ENCODE assay signal across 9 mouse cellular contexts in genomic region chr15:101198218-101198617, GRCm38 (mm10). TPM values are rescaled to one million over a fixed set of nuclear protein-coding genes. Genes with fewer than 3 reads are reported as not detected.
A peak's percentile ranks its signal among the peaks of the same experiment; 100 is the strongest.
DNase-seq lines count a peak whose midpoint lies in the region; ATAC-seq and TF ChIP-seq lines count a peak whose summit lies in the region.
"Had no signal": no experiment of that assay in that cellular context is flagged by ENCODE, and none has a peak within 500 bp of the region (broad histone marks: within the 10 kb centered on the region; RNA-seq: fewer than 3 reads in every experiment).

No protein-coding gene starts in this region.

- peak; percentile 99 for TF ChIP-seq CTCF in lung, adult 2 months (IDR thresholded peaks at IDR 0.05; ENCODE audit: insufficient read depth, low read length)

- H3K9me3 ChIP-seq in embryonic facial prominence, embryonic 12.5 days = no peaks in the 10 kb centered on the region
- no peaks in the 10 kb centered on the region for H3K9me3 ChIP-seq in heart, embryonic 15.5 days (replicated peaks)

- peak; percentile 59 for DNase-seq in adrenal gland, adult 8-10 months
- peak; percentile 86 for DNase-seq in kidney, postnatal 10 days
- DNase-seq in lung, adult 2 months = peak; percentile 60
- DNase-seq in thymus, postnatal 0 days (ENCODE audit: low spot score) = peak; percentile 82

- H3K9ac ChIP-seq in embryonic facial prominence, embryonic 12.5 days = no peak overlapping the region
- no peak overlapping the region for H3K9ac ChIP-seq in heart, embryonic 15.5 days

- H3K36me3 ChIP-seq in embryonic facial prominence, embryonic 12.5 days = peaks cover 80% of the 10 kb centered on the region
- peaks cover 71% of the 10 kb centered on the region for H3K36me3 ChIP-seq in heart, embryonic 15.5 days

- WGBS in embryonic facial prominence, embryonic 12.5 days = 21% methylated on average over 3 of the region's 3 CpGs
- 25% methylated on average over 3 of the region's 3 CpGs for WGBS in heart, embryonic 15.5 days
- WGBS in lung, adult 2 months = 11% methylated on average over 3 of the region's 3 CpGs

- H3K27me3 ChIP-seq in embryonic facial prominence, embryonic 12.5 days = no peaks in the 10 kb centered on the region
- H3K27me3 ChIP-seq in heart, embryonic 15.5 days = no peaks in the 10 kb centered on the region

- no peak overlapping the region for H3K4me2 ChIP-seq in embryonic facial prominence, embryonic 12.5 days (replicated peaks)
- H3K4me2 ChIP-seq in heart, embryonic 15.5 days = no peak overlapping the region

- no peak for TF ChIP-seq POLR2A in lung, adult 2 months (IDR thresholded peaks at IDR 0.05; ENCODE audit: borderline replicate concordance, extremely low read depth, low read depth, low read length)

- ATAC-seq in CD4-positive, CD25-positive, alpha-beta regulatory T cell, adult 4 months = peak; percentile 93
- ATAC-seq in embryonic facial prominence, embryonic 12.5 days (ENCODE audit: insufficient number of reproducible peaks, insufficient read depth, low FRiP score, low TSS enrichment) = peak; percentile 53; the same call in 1 of the 2 replicates
- ATAC-seq in heart, embryonic 15.5 days (replicated peaks; ENCODE audit: insufficient number of reproducible peaks, insufficient read depth, low FRiP score, low read depth) = peak; percentile 54
- peak; percentile 87 for ATAC-seq in neutrophil, adult 5-6 weeks (ENCODE audit: extremely low read depth, insufficient number of reproducible peaks, low FRiP score, poor library complexity, severe bottlenecking)

- no peak overlapping the region for H3K27ac ChIP-seq in embryonic facial prominence, embryonic 12.5 days
- H3K27ac ChIP-seq in heart, embryonic 15.5 days = no peak overlapping the region

- H3K4me3 ChIP-seq in embryonic facial prominence, embryonic 12.5 days = no peak overlapping the region
- no peak overlapping the region for H3K4me3 ChIP-seq in heart, embryonic 15.5 days
- no peak overlapping the region for H3K4me3 ChIP-seq in lung, adult 2 months (replicated peaks; ENCODE audit: extremely low read depth, low read depth, low read length)
- H3K4me3 ChIP-seq: erythroblast, embryonic 14.5 days had no signal

- no peaks in the 10 kb centered on the region for H3K4me1 ChIP-seq in embryonic facial prominence, embryonic 12.5 days
- H3K4me1 ChIP-seq in heart, embryonic 15.5 days (replicated peaks) = peaks cover 11% of the 10 kb centered on the region
- peaks cover 3% of the 10 kb centered on the region; the same call in 1 of the 2 replicates for H3K4me1 ChIP-seq in lung, adult 2 months (ENCODE audit: control insufficient read depth, insufficient read depth, low read length)

RNA-seq across cellular contexts. Expression of gene Acvr1b, which starts 24.4 kb away (rescaled TPM):
- 1 to 10 TPM; 4.0 to 5.4 TPM for polyA plus RNA-seq in CD4-positive, CD25-positive, alpha-beta regulatory T cell, adult 4 months (2017; shearing (Covaris generic))
- 10 to 100 TPM in 3 of 4 experiments, 1 to 10 TPM in 1; 8.6 to 15.4 (median 12.1) TPM for total RNA-seq in adrenal gland, adult 8-10 months (2022)
- polyA plus RNA-seq in embryonic facial prominence, embryonic 12.5 days (2016; fragmentation: Nextera tagmentation; extraction: Ambion mirVana) = 7.5 and 8.2 TPM in 2 replicates
- polyA plus RNA-seq in heart, embryonic 15.5 days (2015; fragmentation: Nextera tagmentation; extraction: Ambion mirVana) = 5.8 and 6.9 TPM in 2 replicates
- polyA plus RNA-seq in lung, adult 2 months (2012; rRNA removed) = 45.8 and 57.2 TPM in 2 replicates
- 22.0 and 23.1 TPM in 2 replicates for total RNA-seq in neutrophil, adult 5-6 weeks (2017)
- 3.9 and 4.6 TPM in 2 replicates for polyA plus RNA-seq in thymus, postnatal 0 days (2015; fragmentation: Nextera tagmentation; extraction: Ambion mirVana)

RNA-seq across cellular contexts. Expression of gene Grasp, which starts 25.8 kb away (rescaled TPM):
- polyA plus RNA-seq in CD4-positive, CD25-positive, alpha-beta regulatory T cell, adult 4 months (2017; shearing (Covaris generic)) = under 1 TPM in 1 of 2 experiments, not detected in 1; 0.47 TPM
- total RNA-seq in adrenal gland, adult 8-10 months (2022) = 10 to 100 TPM in 3 of 4 experiments, 1 to 10 TPM in 1; 8.8 to 19.6 (median 17.1) TPM
- 9.5 and 10.7 TPM in 2 replicates for polyA plus RNA-seq in embryonic facial prominence, embryonic 12.5 days (2016; fragmentation: Nextera tagmentation; extraction: Ambion mirVana)
- polyA plus RNA-seq in heart, embryonic 15.5 days (2015; fragmentation: Nextera tagmentation; extraction: Ambion mirVana) = 3.3 and 5.0 TPM in 2 replicates
- 36.6 and 58.8 TPM in 2 replicates for polyA plus RNA-seq in lung, adult 2 months (2012; rRNA removed)
- total RNA-seq in neutrophil, adult 5-6 weeks (2017) = 0.81 and 0.98 TPM in 2 replicates
- 1.2 TPM in 2 replicates for polyA plus RNA-seq in thymus, postnatal 0 days (2015; fragmentation: Nextera tagmentation; extraction: Ambion mirVana)

RNA-seq across cellular contexts. Expression of gene Nr4a1, which starts 55.9 kb away (rescaled TPM):
- 100 to 1,000 TPM in 1 of 2 experiments, 10 to 100 TPM in 1; 57.3 to 120 TPM for polyA plus RNA-seq in CD4-positive, CD25-positive, alpha-beta regulatory T cell, adult 4 months (2017; shearing (Covaris generic))
- total RNA-seq in adrenal gland, adult 8-10 months (2022) = 100 to 1,000 TPM in 2 of 4 experiments, 10 to 100 TPM in 2; 42.9 to 895 (median 124) TPM
- 8.2 and 8.7 TPM in 2 replicates for polyA plus RNA-seq in embryonic facial prominence, embryonic 12.5 days (2016; fragmentation: Nextera tagmentation; extraction: Ambion mirVana)
- 10.6 and 12.5 TPM in 2 replicates for polyA plus RNA-seq in heart, embryonic 15.5 days (2015; fragmentation: Nextera tagmentation; extraction: Ambion mirVana)
- 40.0 and 43.4 TPM in 2 replicates for polyA plus RNA-seq in lung, adult 2 months (2012; rRNA removed)
- total RNA-seq in neutrophil, adult 5-6 weeks (2017) = 185 and 187 TPM in 2 replicates
- polyA plus RNA-seq in thymus, postnatal 0 days (2015; fragmentation: Nextera tagmentation; extraction: Ambion mirVana) = 24.4 and 27.4 TPM in 2 replicates
